Mouse (Mus musculus) kidney, adult 11 months (tissue): ENCODE results near the gene Slc24a4.
A peak's percentile ranks its signal among the peaks of the same experiment; 100 is the strongest.

Source experiments
- DNase-seq: peaks from one replicate; pipeline ENCODE4 v3.0.0; 2022

Gene Slc24a4

GRCm38 (mm10) chr12:102311454-102311853 lies 182.9 kb downstream of the Slc24a4 start:
- peak; percentile 39 for DNase-seq
